Mouse (Mus musculus): ENCODE results near the gene Crebzf. TPM values are rescaled to one million over a fixed set of nuclear protein-coding genes. Genes with fewer than 3 reads are reported as not detected.

Crebzf gene
- 180 TPM for total RNA-seq (2023)

DNA sequence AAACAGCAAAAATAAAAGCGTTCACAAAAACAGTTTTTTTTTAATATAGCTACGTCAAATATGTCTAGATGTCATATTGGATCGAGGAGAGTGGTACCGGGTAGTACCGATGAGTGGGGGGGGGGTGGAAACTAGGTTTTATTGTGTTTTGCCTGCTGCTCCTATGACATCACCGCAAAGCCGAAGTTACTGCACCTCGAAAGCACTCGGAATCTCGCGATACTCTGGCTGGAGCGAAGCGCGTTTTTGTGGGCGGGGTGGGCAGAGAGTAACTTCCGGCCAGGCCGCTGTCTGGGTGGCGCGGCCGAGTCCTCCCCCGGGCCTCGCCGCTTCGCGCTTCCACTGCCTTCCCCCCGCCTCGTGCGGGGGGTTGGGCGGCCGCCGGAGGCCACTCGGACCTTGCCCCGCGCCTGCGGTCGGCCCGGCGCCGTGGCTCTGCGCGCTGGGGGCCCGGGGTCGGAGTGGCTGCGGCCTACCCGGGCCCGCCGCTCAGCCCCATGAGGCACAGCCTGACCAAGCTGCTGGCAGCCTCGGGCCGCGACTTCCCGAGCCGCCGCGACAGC lies at the start of gene Crebzf:
TSS of gene Crebzf (plus strand) at position 212 of the 563 bp plus-strand sequence.

DNA sequence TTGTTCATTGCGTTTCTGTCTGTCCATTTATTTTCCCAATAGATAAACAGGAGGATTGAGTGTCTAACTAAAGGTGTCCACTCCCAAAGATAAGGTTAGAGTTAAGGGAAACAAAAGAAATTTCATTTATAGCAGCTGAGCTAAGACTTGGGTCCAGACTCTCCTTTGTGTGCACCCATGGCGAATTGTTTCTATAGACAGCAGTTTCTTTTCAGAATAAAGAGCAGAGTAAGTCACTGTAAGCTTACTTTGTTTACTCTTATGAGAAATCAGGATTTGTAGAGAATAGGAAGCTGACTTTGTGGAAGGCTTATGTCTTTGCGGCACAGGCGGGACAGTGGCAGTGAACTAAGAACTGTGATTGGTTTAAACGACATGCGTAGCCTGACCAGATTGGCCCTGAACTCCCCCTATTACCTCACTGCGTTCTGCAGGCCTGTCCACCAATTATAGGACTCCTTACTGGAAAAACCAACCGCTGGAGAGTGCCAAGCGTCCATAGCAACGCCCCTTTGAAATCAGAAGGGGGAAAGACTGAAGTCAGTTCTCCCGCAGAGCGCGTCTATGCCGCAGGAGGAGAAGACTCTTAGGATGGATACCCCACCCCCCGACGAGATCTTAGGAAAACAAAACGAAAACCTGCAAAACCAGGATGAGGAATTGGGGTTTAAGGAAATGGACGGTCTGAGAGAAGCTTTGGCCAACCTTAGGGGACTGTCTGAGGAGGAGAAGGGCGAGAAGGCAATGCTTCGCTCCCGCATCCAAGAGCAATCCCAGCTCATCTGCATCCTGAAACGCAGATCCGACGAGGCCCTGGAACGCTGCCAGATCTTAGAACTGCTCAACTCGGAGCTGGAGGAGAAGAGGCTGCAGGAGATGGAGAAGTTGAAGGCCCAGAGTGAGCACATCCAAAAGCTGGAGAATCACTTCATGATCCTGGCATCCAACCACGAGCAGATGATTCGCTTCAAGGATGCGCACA lies 16.2 kb upstream of the Crebzf start, which contains the start of gene Ccdc89:
TSS of gene Ccdc89 (plus strand) at position 558 of the 982 bp plus-strand sequence.

DNA sequence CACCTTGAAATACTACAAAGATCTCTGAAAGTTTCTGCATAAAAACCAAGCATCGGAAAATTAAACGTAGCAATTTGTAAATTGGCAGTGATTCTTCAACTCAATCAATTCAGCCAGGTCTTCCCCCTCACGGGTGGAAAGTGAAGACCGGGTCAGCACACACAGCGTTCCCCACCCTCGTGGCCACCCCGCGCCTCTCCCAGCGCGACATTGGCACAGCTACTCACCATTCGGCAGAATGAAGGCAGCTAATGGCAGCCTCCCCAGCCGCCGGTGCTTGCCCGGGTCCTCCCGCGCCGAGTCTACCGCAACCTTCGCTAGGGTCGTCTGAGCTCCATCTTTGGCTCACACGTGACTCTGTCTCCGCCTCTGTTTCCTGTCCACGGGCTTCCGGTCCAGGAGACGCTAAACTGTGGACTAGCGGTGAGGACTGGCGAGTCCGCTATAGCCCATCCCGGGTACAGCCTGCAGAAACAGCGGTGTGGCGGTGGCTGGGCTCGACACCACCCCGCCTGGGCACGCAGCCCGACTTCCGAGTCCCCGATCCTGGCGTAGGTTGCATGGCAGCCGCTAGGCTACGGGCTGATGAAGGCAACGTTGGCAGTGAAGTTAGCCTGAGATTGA lies 14.4 kb downstream of the Crebzf start, which contains the start of gene Tmem126a:
TSS of gene Tmem126a (minus strand) at position 385 of the 624 bp plus-strand sequence.

DNA sequence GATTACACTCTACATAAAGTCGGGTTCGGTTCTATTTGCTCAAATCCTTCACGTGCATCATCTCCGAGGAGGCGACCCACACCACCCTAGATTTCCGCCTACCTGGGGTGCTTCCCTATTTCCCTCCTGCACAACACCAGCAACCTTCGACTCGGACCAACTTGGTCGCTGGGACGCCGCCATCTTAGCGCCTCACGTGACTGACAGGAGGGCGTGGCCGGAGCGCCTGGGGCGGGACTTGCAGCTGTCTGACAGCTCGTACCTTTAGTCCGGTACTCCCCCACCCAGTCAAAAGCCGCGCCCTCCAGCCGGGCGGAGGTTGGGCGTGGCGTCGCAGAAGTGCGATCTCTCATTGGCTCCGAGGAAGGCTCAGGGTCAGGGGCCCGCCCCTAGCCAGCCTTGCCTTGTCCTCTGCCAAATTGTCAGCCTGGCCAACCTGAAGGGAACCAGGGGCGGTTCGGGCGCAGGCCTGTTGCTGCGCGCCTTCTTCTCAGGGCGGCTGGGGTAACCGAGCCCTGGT lies 33.3 kb downstream of the Crebzf start, which contains the start of gene Tmem126b:
TSS of gene Tmem126b (minus strand) at position 209 of the 520 bp plus-strand sequence.

DNA sequence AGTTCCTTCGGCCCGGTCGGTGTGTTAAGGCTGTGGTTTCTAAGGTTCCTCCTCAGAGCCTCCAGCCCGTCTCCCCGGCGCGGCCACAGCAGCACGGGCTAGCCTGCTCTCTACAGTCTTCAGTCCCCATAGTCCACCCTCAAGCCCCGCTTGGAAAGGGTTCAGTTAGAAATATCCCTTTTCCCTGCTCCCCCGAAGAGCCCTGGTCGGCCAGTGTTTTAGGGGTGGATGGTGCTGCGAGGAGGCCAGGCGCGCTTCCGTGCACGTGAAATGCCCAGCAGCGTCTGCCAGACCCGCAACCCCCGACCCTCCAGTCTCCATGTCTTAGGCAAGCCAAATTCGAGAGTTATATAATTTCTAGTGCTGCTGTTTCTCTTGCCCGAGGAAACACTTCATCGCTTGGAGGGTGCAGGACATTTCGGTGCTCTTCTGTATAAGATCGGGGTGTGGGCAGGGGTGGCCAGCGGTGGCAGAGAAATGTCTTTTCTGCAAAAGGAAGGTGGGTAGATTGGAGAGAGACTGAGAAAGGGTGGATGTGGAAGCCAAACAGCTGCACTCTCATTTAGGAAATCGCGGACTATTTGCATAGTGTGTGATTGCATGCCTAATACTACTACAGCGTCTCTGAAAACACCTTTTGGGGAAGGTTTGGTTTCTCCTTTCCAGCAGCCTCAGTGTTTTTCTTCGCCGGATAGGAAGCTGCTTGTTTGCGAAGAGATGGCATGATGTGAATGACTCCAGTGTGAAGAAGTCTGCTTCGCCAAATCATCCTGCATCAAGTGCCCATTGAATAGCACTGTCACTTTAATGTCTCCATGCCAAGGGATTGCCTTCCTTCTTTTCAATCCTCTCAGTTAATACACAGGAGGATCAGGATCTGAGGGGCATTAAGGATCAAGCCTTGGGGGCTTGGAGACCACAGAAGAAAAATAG lies 34.0 kb downstream of the Crebzf start, which contains the start of gene Dlg2:
TSS of gene Dlg2 (plus strand) at position 360 of the 933 bp plus-strand sequence.

Other genes with a start within 250 kb of the Crebzf start
- not detected for gene Ccdc83, start 177.0 kb upstream of the Crebzf start, total RNA-seq (2023)
- 16.0 TPM for gene Sytl2, start 140.5 kb upstream of the Crebzf start, total RNA-seq (2023)
- not detected for gene Ccdc89, start 16.2 kb upstream of the Crebzf start, total RNA-seq (2023)
- gene Tmem126a, start 14.5 kb downstream of the Crebzf start, total RNA-seq (2023), result 22.0 TPM
- gene Tmem126b, start 33.3 kb downstream of the Crebzf start, total RNA-seq (2023), result 5.2 TPM
- gene Dlg2, start 33.9 kb downstream of the Crebzf start, total RNA-seq (2023), result 0.15 TPM

All from CD8-positive naive resting alpha-beta T cell, adult 57 days (primary cell).